Mouse (Mus musculus): Measurements from ENCODE around the gene Psmd9.

DNA sequence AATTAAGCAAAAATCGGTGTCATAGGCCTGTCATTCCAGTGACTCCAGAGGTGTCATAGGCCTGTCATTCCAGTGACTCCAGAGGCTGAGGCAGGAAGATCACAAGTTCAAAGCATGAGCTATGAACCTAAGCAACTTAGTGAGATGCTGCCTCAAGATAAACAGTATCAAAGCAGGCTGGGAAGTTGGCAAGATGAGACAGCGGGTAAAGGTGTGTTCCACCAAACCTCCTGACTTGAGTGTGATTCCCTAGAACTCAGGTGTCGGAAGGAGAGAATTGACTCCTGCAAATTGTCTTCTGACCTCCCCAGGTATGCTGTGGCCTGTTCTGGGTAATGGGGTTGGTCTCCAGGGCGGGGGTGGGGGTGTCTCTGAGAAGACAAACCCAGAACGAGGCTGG is at the start of gene Psmd9:
- TF ChIP-seq CTCF (IDR thresholded peaks at IDR 0.05; ENCODE audit: extremely low read depth, insufficient read length, insufficient replicate concordance, low read depth, low read length), result no peak
- TF ChIP-seq POLR2A (IDR thresholded peaks at IDR 0.05; ENCODE audit: low read depth, low read length), result no peak

Data from small intestine, adult 2 months (tissue).